Mouse (Mus musculus): ENCODE measurements around the gene Tmem185b.

GRCm38 (mm10) chr1:119518060-119518459 lies 7.9 kb upstream of the Tmem185b start:
- no peak for TF ChIP-seq GABPA (IDR thresholded peaks at IDR 0.05; ENCODE audit: low read depth, low read length)
- no peak for TF ChIP-seq BHLHE40 (IDR thresholded peaks at IDR 0.05; ENCODE audit: borderline replicate concordance, low read depth, low read length)
- TF ChIP-seq CTCF (IDR thresholded peaks at IDR 0.05 in 2 of 3, conservative IDR thresholded peaks at IDR 0.05 in 1 of 3; ENCODE audit: control insufficient read depth in 1 of 3, insufficient read depth in 1 of 3, low read depth in 2 of 3, low read length in 3 of 3, poor library complexity in 1 of 3, severe bottlenecking in 1 of 3), result no peak
- no peak for TF ChIP-seq ZKSCAN1 (IDR thresholded peaks at IDR 0.05; ENCODE audit: low read depth, low read length)
- TF ChIP-seq MXI1 (IDR thresholded peaks at IDR 0.05; ENCODE audit: low read depth, low read length), result peak; percentile 44; the same call in 1 of the 2 replicates
- no peak for TF ChIP-seq NELFE (IDR thresholded peaks at IDR 0.05; ENCODE audit: low read depth, low read length)
